Mouse (Mus musculus) heart, embryonic 12.5 days (tissue): ENCODE measurements around the gene Sh3glb2. TPM values are rescaled to one million over a fixed set of nuclear protein-coding genes. Genes with fewer than 3 reads are reported as not detected.

Experiments
- ATAC-seq: fragments of 200-750 bp; cut with Nextera tagmentation; 2 replicates; pipeline ENCODE4 v1.8.0; 2017; ENCODE audit warnings: moderate TSS enrichment, moderate library complexity; ENCODE audit not compliant: insufficient number of reproducible peaks, low FRiP score
- H3K27ac ChIP-seq: fragments of 300-500 bp; sonication (generic); 2 replicates; pipeline ENCODE4 v1.5.1; 2016; ENCODE audit warnings: mild to moderate bottlenecking, moderate library complexity; ENCODE audit not compliant: poor library complexity, severe bottlenecking
- H3K27me3 ChIP-seq: fragments of 300-500 bp; sonication (generic); replicated peaks from 2 replicates; pipeline ENCODE4 v1.6.1; 2016; ENCODE audit warnings: mild to moderate bottlenecking, moderate library complexity
- H3K36me3 ChIP-seq: fragments of 300-500 bp; sonication (generic); 2 replicates; pipeline ENCODE4 v1.6.1; 2016; ENCODE audit warnings: mild to moderate bottlenecking, moderate library complexity
- H3K4me1 ChIP-seq: fragments of 300-500 bp; sonication (generic); replicated peaks from 2 replicates; pipeline ENCODE4 v1.6.1; 2016; ENCODE audit warnings: mild to moderate bottlenecking
- H3K4me2 ChIP-seq: fragments of 300-500 bp; sonication (generic); 2 replicates; pipeline ENCODE4 v1.6.1; 2016; ENCODE audit warnings: mild to moderate bottlenecking, moderate library complexity
- H3K4me3 ChIP-seq: fragments of 300-500 bp; sonication (generic); 2 replicates; pipeline ENCODE4 v1.5.1; 2016; ENCODE audit warnings: mild to moderate bottlenecking
- H3K9ac ChIP-seq: fragments of 300-500 bp; sonication (generic); 2 replicates; pipeline ENCODE4 v1.6.1; 2016; ENCODE audit warnings: mild to moderate bottlenecking, moderate library complexity
- H3K9me3 ChIP-seq: fragments of 300-500 bp; sonication (generic); replicated peaks from 2 replicates; pipeline ENCODE4 v1.6.1; 2016; ENCODE audit warnings: mild to moderate bottlenecking, moderate library complexity
- WGBS: fragments of 180-500 bp; shearing (Covaris S2); methylation state at CpG from one replicate; pipeline ENCODE4 v1.1.7; 2016; 5-methylcytosine and 5-hydroxymethylcytosine counted together
- polyA plus RNA-seq: library from polyadenylated mRNA; unstranded; fragments of >200 nt; fragmentation: Nextera tagmentation; extraction: Ambion mirVana; gene quantifications from 2 replicates; pipeline ENCODE4 v1.2.1, GENCODE M21; 2016

Sh3glb2 gene
- polyA plus RNA-seq, 1 experiment from 2014 or later: 117 TPM

DNA sequence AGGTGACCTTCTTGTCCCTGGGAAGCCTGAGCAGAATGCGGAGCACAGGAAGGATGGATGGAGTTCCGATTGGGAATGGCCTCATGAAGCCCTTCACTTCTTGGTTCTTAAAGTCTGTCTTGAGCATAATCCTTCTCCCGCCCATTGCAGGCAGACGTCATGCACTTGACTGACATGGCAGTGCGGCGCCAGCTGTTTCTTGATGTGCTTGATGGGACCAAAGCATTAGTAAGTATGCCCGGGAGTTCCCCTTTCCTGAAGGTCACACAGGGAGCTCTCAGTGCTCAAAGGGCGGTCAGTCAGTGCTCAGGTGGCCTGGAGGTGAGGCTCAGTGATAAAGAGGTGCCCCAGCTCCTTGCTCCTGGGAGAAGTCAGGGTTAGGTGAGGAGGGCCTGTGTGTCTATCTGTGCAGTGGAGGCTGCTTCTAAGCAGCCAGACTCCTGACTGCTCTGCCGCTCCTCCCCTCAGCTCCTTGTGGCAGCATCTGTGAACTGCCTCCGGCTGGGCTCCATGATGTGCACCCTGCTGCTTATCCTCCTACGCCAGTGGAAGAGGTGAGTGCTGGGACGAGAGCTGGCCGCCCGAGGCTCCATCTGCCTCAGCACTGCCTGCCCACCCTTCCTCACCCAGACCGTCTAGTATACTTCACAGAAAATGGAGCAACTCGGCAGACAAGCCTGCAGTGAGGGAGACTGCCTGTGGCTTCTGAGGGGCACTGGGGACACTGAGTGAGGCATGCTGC lies 22.8 kb downstream of the Sh3glb2 start:
- H3K27ac ChIP-seq: no peak overlapping the region
- no peaks in the 10 kb centered on the region for H3K9me3 ChIP-seq
- no peaks in the 10 kb centered on the region for H3K27me3 ChIP-seq
- WGBS: 78% methylated on average over 16 of the region's 16 CpGs
- no peak for ATAC-seq
- H3K4me3 ChIP-seq: no peak overlapping the region
- H3K4me2 ChIP-seq: no peak overlapping the region
- H3K4me1 ChIP-seq: 0 out of 2 replicates have a peak, but pooled peaks cover 5% of the 10 kb centered on the region
- no peak overlapping the region for H3K9ac ChIP-seq
- H3K36me3 ChIP-seq: peaks cover 96% of the 10 kb centered on the region

GRCm38 (mm10) chr2:30335324-30335723 lies 23.8 kb downstream of the Sh3glb2 start:
- H3K27me3 ChIP-seq: no peaks in the 10 kb centered on the region
- H3K9ac ChIP-seq: no peak overlapping the region
- H3K9me3 ChIP-seq: no peaks in the 10 kb centered on the region
- no peak overlapping the region for H3K4me2 ChIP-seq
- no peak overlapping the region for H3K27ac ChIP-seq
- 0 out of 2 replicates have a peak, but pooled peaks cover 5% of the 10 kb centered on the region for H3K4me1 ChIP-seq
- ATAC-seq: no peak
- H3K4me3 ChIP-seq: no peak overlapping the region
- WGBS: 95% methylated on average over 2 of the region's 2 CpGs
- peaks cover 96% of the 10 kb centered on the region for H3K36me3 ChIP-seq

GRCm38 (mm10) chr2:30328791-30329190 lies 30.3 kb downstream of the Sh3glb2 start:
- H3K4me2 ChIP-seq: no peak overlapping the region
- no peak overlapping the region for H3K9ac ChIP-seq
- no peaks in the 10 kb centered on the region for H3K4me1 ChIP-seq
- no peaks in the 10 kb centered on the region for H3K9me3 ChIP-seq
- H3K27me3 ChIP-seq: no peaks in the 10 kb centered on the region
- H3K36me3 ChIP-seq: peaks cover 97% of the 10 kb centered on the region
- ATAC-seq: no peak
- WGBS: 93% methylated on average over 3 of the region's 3 CpGs
- no peak overlapping the region for H3K27ac ChIP-seq
- H3K4me3 ChIP-seq: no peak overlapping the region

- no peak for ATAC-seq
- 86% methylated on average over 7 of the region's 7 CpGs for WGBS
- H3K4me1 ChIP-seq: no peaks in the 10 kb centered on the region
Observed at GRCm38 (mm10) chr2:30327276-30327675, 31.9 kb downstream of the Sh3glb2 start.

DNA sequence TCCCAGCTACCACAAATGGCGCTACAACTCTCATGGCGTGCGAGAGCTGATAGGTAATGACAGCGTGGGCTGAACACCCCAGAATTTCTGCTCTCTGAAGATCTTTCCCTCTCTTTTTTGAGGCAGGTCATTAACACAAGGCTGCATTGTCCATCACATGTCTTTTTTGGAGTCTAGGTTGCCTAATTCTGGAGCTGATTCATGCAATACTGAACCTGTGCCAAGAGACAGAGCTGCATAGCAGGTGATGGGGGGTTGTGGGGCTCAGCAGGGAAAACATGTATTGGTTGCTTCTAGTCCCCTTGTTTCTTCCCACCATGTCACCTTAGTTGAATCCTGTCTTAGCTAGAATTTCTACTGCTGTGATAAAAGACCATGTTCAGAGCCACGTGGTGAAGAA lies 33.8 kb downstream of the Sh3glb2 start:
- no peak overlapping the region for H3K4me3 ChIP-seq
- no peaks in the 10 kb centered on the region for H3K9me3 ChIP-seq
- 92% methylated on average over 5 of the region's 5 CpGs for WGBS
- no peak overlapping the region for H3K9ac ChIP-seq
- no peak for ATAC-seq
- H3K4me2 ChIP-seq: no peak overlapping the region
- peaks cover 96% of the 10 kb centered on the region for H3K36me3 ChIP-seq
- H3K4me1 ChIP-seq: no peaks in the 10 kb centered on the region
- H3K27me3 ChIP-seq: no peaks in the 10 kb centered on the region
- H3K27ac ChIP-seq: no peak overlapping the region

More at GRCm38 (mm10) chr2:30327276-30327675, 31.9 kb downstream of the Sh3glb2 start:
- Histone ChIP-seq H3K9ac (no peak overlapping the region), H3K9me3 (no peaks in the 10 kb centered on the region), H3K27ac (no peak overlapping the region), H3K4me2 (no peak overlapping the region), H3K36me3 (peaks cover 97% of the 10 kb centered on the region), H3K27me3 (no peaks in the 10 kb centered on the region), H3K4me3 (no peak overlapping the region)

DNA sequence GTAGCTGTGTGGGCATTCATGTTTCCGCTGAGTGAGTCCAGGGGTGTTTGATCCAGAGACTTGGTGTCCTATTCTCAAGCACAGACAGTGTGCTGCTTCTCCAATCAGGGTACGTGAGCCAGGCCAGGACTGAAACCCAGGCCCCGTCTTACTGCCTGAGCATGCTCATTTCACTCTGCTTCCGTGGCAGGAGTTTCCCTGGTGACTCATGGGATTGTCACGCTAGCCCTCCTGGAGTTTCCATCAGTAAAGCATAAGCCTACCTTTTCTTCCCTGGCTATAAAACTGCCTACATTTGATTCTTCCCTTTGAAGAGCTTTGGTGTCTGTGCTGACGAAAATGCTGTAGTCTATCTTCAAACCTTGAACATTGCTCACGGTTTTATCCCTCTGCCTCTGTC lies 36.0 kb downstream of the Sh3glb2 start:
- Histone ChIP-seq H3K4me2 (no peak overlapping the region), H3K9ac (no peak overlapping the region), H3K27me3 (no peaks in the 10 kb centered on the region), H3K27ac (no peak overlapping the region), H3K9me3 (no peaks in the 10 kb centered on the region), H3K4me1 (no peaks in the 10 kb centered on the region), H3K4me3 (no peak overlapping the region), H3K36me3 (peaks cover 91% of the 10 kb centered on the region)
- no peak for ATAC-seq
- 89% methylated on average over 7 of the region's 7 CpGs for WGBS

- no peak overlapping the region for H3K4me2 ChIP-seq
- no peak overlapping the region for H3K4me3 ChIP-seq
- peaks cover 92% of the 10 kb centered on the region for H3K36me3 ChIP-seq
- H3K27ac ChIP-seq: no peak overlapping the region
- no peak overlapping the region for H3K9ac ChIP-seq
- H3K4me1 ChIP-seq: no peaks in the 10 kb centered on the region
- no peaks in the 10 kb centered on the region for H3K27me3 ChIP-seq
- H3K9me3 ChIP-seq: no peaks in the 10 kb centered on the region
- 82% methylated on average over 4 of the region's 4 CpGs for WGBS
- no peak for ATAC-seq
Observed at GRCm38 (mm10) chr2:30319260-30319659, 39.9 kb downstream of the Sh3glb2 start.

GRCm38 (mm10) chr2:30316955-30317354 lies 42.2 kb downstream of the Sh3glb2 start:
- no peak overlapping the region for H3K4me2 ChIP-seq
- no peak overlapping the region for H3K4me3 ChIP-seq
- H3K27ac ChIP-seq: no peak overlapping the region
- no peak for ATAC-seq
- H3K36me3 ChIP-seq: peaks cover 92% of the 10 kb centered on the region
- WGBS: 92% methylated on average over 5 of the region's 5 CpGs
- H3K4me1 ChIP-seq: no peaks in the 10 kb centered on the region
- no peak overlapping the region for H3K9ac ChIP-seq
- no peaks in the 10 kb centered on the region for H3K27me3 ChIP-seq
- H3K9me3 ChIP-seq: no peaks in the 10 kb centered on the region

DNA sequence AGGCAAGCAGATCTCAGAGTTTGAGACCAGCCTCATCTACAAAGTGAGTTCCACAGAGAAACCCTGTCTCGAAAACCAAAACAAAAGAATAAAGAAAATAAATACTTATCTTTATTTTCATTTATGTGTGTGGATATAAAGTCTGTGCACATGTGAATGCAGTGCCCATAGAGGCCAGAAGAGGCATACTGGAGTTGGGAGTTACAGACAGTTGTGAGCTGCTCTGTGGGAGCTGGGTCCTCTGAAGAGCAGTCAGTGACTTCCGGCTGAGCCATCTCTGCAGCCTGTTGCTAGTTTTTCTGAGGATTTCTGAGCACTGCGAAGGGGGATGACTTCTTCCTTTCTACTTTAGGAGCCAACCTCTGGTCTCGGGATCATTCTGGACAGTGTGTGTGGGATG lies 43.0 kb downstream of the Sh3glb2 start:
- Histone ChIP-seq H3K27me3 (no peaks in the 10 kb centered on the region), H3K27ac (no peak overlapping the region), H3K4me1 (no peaks in the 10 kb centered on the region), H3K9me3 (no peaks in the 10 kb centered on the region), H3K4me2 (no peak overlapping the region), H3K36me3 (peaks cover 90% of the 10 kb centered on the region), H3K4me3 (no peak overlapping the region), H3K9ac (no peak overlapping the region)
- WGBS: 92% methylated on average over 4 of the region's 4 CpGs
- ATAC-seq: no peak

- H3K36me3 ChIP-seq: peaks cover 97% of the 10 kb centered on the region
- 91% methylated on average over 2 of the region's 2 CpGs for WGBS
- no peaks in the 10 kb centered on the region for H3K9me3 ChIP-seq
- no peak for ATAC-seq
- H3K27ac ChIP-seq: no peak overlapping the region
- H3K4me2 ChIP-seq: no peak overlapping the region
- no peak overlapping the region for H3K9ac ChIP-seq
- no peak overlapping the region for H3K4me3 ChIP-seq
- no peaks in the 10 kb centered on the region for H3K27me3 ChIP-seq
- H3K4me1 ChIP-seq: no peaks in the 10 kb centered on the region
Observed at GRCm38 (mm10) chr2:30311481-30311880, 47.7 kb downstream of the Sh3glb2 start.

DNA sequence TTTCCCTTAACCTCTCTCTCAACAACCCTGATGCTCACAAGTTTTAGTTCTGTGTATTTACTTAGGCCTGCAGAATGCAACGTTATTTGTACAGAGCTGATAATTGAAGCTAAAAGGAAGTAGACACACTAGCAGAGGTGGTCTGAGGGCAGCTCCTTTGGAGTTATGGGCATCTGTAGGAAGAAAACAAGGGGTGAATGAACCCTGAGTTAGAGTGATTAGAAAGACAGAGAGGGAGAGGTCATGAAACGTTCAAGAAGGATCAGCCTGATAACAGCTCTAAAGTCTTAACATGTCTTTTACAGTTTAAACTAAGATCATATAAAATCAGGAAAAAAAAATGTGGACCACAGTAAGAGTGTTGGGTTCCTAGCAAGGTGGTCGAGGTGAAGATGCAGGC lies 49.8 kb downstream of the Sh3glb2 start:
- H3K4me2 ChIP-seq: no peak overlapping the region

GRCm38 (mm10) chr2:30306087-30306486 lies 53.0 kb downstream of the Sh3glb2 start:
- no peak overlapping the region for H3K9ac ChIP-seq
- H3K4me1 ChIP-seq: no peaks in the 10 kb centered on the region
- H3K4me2 ChIP-seq: no peak overlapping the region
- H3K4me3 ChIP-seq: no peak overlapping the region
- H3K27ac ChIP-seq: no peak overlapping the region
- peaks cover 99% of the 10 kb centered on the region for H3K36me3 ChIP-seq
- ATAC-seq: no peak
- H3K27me3 ChIP-seq: no peaks in the 10 kb centered on the region
- WGBS: 90% methylated on average over 7 of the region's 7 CpGs
- H3K9me3 ChIP-seq: no peaks in the 10 kb centered on the region

More for the DNA sequence above, 49.8 kb downstream of the Sh3glb2 start:
- Histone ChIP-seq H3K27ac (no peak overlapping the region), H3K9me3 (no peaks in the 10 kb centered on the region), H3K27me3 (no peaks in the 10 kb centered on the region), H3K36me3 (peaks cover 98% of the 10 kb centered on the region), H3K9ac (no peak overlapping the region), H3K4me3 (no peak overlapping the region), H3K4me1 (no peaks in the 10 kb centered on the region)
- ATAC-seq: no peak
- 74% methylated on average over 3 of the region's 3 CpGs for WGBS
